Mouse (Mus musculus): ENCODE measurements around the gene Gm28035. TPM values are rescaled to one million over a fixed set of nuclear protein-coding genes. Genes with fewer than 3 reads are reported as not detected.

The Gm28035 gene
- 0.39 and 0.40 TPM in 2 replicates for polyA plus RNA-seq (2015; fragmentation: Nextera tagmentation; extraction: Ambion mirVana)

GRCm38 (mm10) chr2:30240267-30240666 is at the start of gene Gm28035:
Gene Gm28035, plus strand, starts transcription at chr2:30240567.
- ATAC-seq: no peak
- peaks cover 37% of the 10 kb centered on the region for H3K4me1 ChIP-seq (replicated peaks)

GRCm38 (mm10) chr2:30191790-30192580 is 48.4 kb upstream of the Gm28035 start:
- no peaks in the 10 kb centered on the region for H3K4me1 ChIP-seq (replicated peaks)
- no peaks in the 10 kb centered on the region for H3K36me3 ChIP-seq
- no peak overlapping the region for H3K9ac ChIP-seq (replicated peaks)
- H3K9me3 ChIP-seq: 0 out of 2 replicates have a peak, but pooled peaks cover 2% of the 10 kb centered on the region
- H3K4me2 ChIP-seq (replicated peaks): no peak overlapping the region
- no peak overlapping the region for H3K4me3 ChIP-seq (replicated peaks)
- no peak overlapping the region for H3K27ac ChIP-seq
- H3K27me3 ChIP-seq: no peaks in the 10 kb centered on the region
- 90% methylated on average over 12 of the region's 12 CpGs for WGBS
- ATAC-seq: no peak

More at GRCm38 (mm10) chr2:30240267-30240666, at the start of gene Gm28035:
- Histone ChIP-seq H3K36me3 (peaks cover 49% of the 10 kb centered on the region), H3K9me3 (no peaks in the 10 kb centered on the region), H3K27ac (no peak within 1 kb of the TSS), H3K4me3 (replicated peaks) (peak within 1 kb of the TSS; percentile 70; the same call in 1 of the 2 replicates), H3K27me3 (no peaks in the 10 kb centered on the region), H3K9ac (replicated peaks) (peak within 1 kb of the TSS; percentile 86; the same call in 1 of the 2 replicates), H3K4me2 (replicated peaks) (peak within 1 kb of the TSS; percentile 87; the same call in 1 of the 2 replicates)
- 86% methylated on average over 2 of the region's 2 CpGs for WGBS

- no peak overlapping the region for H3K4me3 ChIP-seq (replicated peaks)
- H3K27ac ChIP-seq: no peak overlapping the region
- H3K9me3 ChIP-seq: 0 out of 2 replicates have a peak, but pooled peaks cover 2% of the 10 kb centered on the region
- no peak overlapping the region for H3K4me2 ChIP-seq (replicated peaks)
- no peak overlapping the region for H3K9ac ChIP-seq (replicated peaks)
- no peaks in the 10 kb centered on the region for H3K27me3 ChIP-seq
- H3K36me3 ChIP-seq: no peaks in the 10 kb centered on the region
- ATAC-seq: no peak
- no peaks in the 10 kb centered on the region for H3K4me1 ChIP-seq (replicated peaks)
- WGBS: 81% methylated on average over 3 of the region's 3 CpGs
These were observed 45.7 kb upstream of the Gm28035 start for GRCm38 (mm10) chr2:30194656-30195055.

GRCm38 (mm10) chr2:30198021-30198420 is 42.3 kb upstream of the Gm28035 start:
- ATAC-seq: no peak
- no peaks in the 10 kb centered on the region for H3K36me3 ChIP-seq
- no peak overlapping the region for H3K4me2 ChIP-seq (replicated peaks)
- no peak overlapping the region; the same call in 1 of the 2 replicates for H3K9ac ChIP-seq (replicated peaks)
- H3K27ac ChIP-seq: no peak overlapping the region
- H3K27me3 ChIP-seq: no peaks in the 10 kb centered on the region
- H3K4me1 ChIP-seq (replicated peaks): no peaks in the 10 kb centered on the region
- no peak overlapping the region for H3K4me3 ChIP-seq (replicated peaks)
- 53% methylated on average over 4 of the region's 4 CpGs for WGBS
- H3K9me3 ChIP-seq: no peaks in the 10 kb centered on the region

DNA sequence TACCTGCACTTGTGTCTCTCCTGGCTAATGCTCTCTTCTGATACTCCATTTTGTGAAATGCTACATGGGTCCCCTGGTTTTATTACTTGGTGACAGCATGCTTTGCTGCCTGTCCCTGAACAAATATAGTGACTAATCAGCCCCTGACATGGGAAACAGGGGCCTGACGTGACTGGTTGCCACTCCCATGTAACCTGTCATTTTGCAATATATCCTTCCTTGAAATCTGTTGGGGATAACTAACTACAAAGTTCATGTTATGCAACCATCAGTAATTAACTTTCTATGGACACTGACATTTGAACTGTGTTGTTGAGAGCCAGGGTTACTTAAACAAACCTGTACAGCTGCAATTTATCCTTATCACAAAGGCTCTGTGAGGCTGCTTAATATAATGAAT is 40.4 kb upstream of the Gm28035 start:
- 71% methylated on average over 1 of the region's 1 CpGs for WGBS
- no peaks in the 10 kb centered on the region for H3K27me3 ChIP-seq
- no peaks in the 10 kb centered on the region for H3K36me3 ChIP-seq
- H3K27ac ChIP-seq: no peak overlapping the region
- H3K9ac ChIP-seq (replicated peaks): no peak overlapping the region
- no peaks in the 10 kb centered on the region for H3K9me3 ChIP-seq
- no peak for ATAC-seq
- no peak overlapping the region for H3K4me3 ChIP-seq (replicated peaks)
- H3K4me1 ChIP-seq (replicated peaks): peaks cover 12% of the 10 kb centered on the region
- no peak overlapping the region for H3K4me2 ChIP-seq (replicated peaks)

GRCm38 (mm10) chr2:30200388-30200925 is 39.9 kb upstream of the Gm28035 start:
- Histone ChIP-seq H3K36me3 (no peaks in the 10 kb centered on the region), H3K9ac (replicated peaks) (no peak overlapping the region), H3K4me1 (replicated peaks) (peaks cover 12% of the 10 kb centered on the region), H3K4me3 (replicated peaks) (no peak overlapping the region), H3K27me3 (no peaks in the 10 kb centered on the region), H3K27ac (no peak overlapping the region), H3K9me3 (no peaks in the 10 kb centered on the region), H3K4me2 (replicated peaks) (no peak overlapping the region)
- 91% methylated on average over 5 of the region's 5 CpGs for WGBS
- no peak for ATAC-seq

DNA sequence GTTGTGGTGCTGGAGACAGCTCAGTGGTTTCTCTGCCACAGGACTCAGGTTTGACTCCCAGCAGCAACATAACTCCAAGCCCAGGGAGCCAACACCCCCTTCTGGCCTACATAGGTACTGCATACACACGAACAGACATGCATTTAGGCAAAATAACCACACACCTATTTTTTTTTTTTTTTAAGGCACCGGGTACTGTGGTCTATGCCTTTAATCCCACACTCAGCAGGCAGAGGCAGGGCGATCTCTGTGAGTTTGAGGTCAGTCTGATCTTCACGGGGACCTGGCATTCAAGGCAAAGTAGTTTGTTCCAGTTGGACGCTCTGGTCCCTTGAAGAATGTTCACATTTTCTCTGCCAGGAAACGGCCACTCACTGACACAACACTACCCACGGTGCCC is 36.9 kb upstream of the Gm28035 start:
- Histone ChIP-seq H3K27ac (no peak overlapping the region), H3K4me3 (replicated peaks) (no peak overlapping the region), H3K9ac (replicated peaks) (no peak overlapping the region), H3K9me3 (no peaks in the 10 kb centered on the region), H3K36me3 (no peaks in the 10 kb centered on the region), H3K4me1 (replicated peaks) (peaks cover 23% of the 10 kb centered on the region), H3K27me3 (no peaks in the 10 kb centered on the region), H3K4me2 (replicated peaks) (no peak overlapping the region)
- 77% methylated on average over 7 of the region's 7 CpGs for WGBS
- ATAC-seq: no peak

DNA sequence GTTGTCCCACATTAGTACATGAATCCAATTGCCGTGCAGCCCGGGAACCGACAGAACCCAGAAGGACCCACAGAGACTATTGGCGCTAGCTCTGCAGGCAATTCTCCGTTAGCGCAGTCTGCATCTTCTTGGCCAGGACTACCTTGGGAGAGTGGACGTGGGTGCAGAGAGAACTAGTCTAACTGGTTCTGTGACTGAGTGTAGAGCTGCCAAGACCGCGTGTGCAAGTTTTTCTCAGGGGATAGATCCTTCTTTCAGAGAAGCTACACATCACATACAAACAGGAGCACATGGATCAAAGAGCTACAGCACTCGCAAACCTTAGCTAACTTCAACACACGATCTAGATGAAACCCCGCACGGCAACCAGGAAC is 35.1 kb upstream of the Gm28035 start:
- H3K36me3 ChIP-seq: no peaks in the 10 kb centered on the region
- peak overlapping the region; percentile 72 for H3K9ac ChIP-seq (replicated peaks)
- H3K4me3 ChIP-seq (replicated peaks): peak overlapping the region; percentile 63
- no peaks in the 10 kb centered on the region for H3K9me3 ChIP-seq
- H3K27me3 ChIP-seq: no peaks in the 10 kb centered on the region
- H3K4me1 ChIP-seq (replicated peaks): peaks cover 23% of the 10 kb centered on the region
- 2% methylated on average over 13 of the region's 13 CpGs for WGBS
- H3K4me2 ChIP-seq (replicated peaks): peak overlapping the region; percentile 89
- peak; percentile 61 for ATAC-seq
- H3K27ac ChIP-seq: peak overlapping the region; percentile 77

- Histone ChIP-seq H3K27me3 (no peaks in the 10 kb centered on the region), H3K36me3 (no peaks in the 10 kb centered on the region), H3K9me3 (no peaks in the 10 kb centered on the region), H3K9ac (replicated peaks) (peak within 1 kb of the TSS; percentile 72), H3K27ac (peak within 1 kb of the TSS; percentile 77), H3K4me3 (replicated peaks) (peak within 1 kb of the TSS; percentile 63), H3K4me2 (replicated peaks) (peak within 1 kb of the TSS; percentile 89), H3K4me1 (replicated peaks) (peaks cover 23% of the 10 kb centered on the region)
- WGBS: 0% methylated on average over 44 of the region's 44 CpGs
- peak; percentile 99 for ATAC-seq
These were observed 34.6 kb upstream of the Gm28035 start, which contains the start of gene Kyat1 for GRCm38 (mm10) chr2:30205629-30206357. Gene Kyat1, minus strand, starts transcription at chr2:30205847.

GRCm38 (mm10) chr2:30207401-30207800 is 33.0 kb upstream of the Gm28035 start:
- peaks cover 23% of the 10 kb centered on the region for H3K4me1 ChIP-seq (replicated peaks)
- no peak overlapping the region for H3K4me3 ChIP-seq (replicated peaks)
- H3K27me3 ChIP-seq: no peaks in the 10 kb centered on the region
- H3K27ac ChIP-seq: no peak overlapping the region
- no peak overlapping the region for H3K9ac ChIP-seq (replicated peaks)
- H3K9me3 ChIP-seq: no peaks in the 10 kb centered on the region
- 88% methylated on average over 4 of the region's 4 CpGs for WGBS
- no peak for ATAC-seq
- H3K4me2 ChIP-seq (replicated peaks): no peak overlapping the region
- H3K36me3 ChIP-seq: no peaks in the 10 kb centered on the region

- no peak overlapping the region for H3K9ac ChIP-seq (replicated peaks)
- no peaks in the 10 kb centered on the region for H3K9me3 ChIP-seq
- H3K4me1 ChIP-seq (replicated peaks): peaks cover 23% of the 10 kb centered on the region
- no peaks in the 10 kb centered on the region for H3K27me3 ChIP-seq
- ATAC-seq: no peak
- no peaks in the 10 kb centered on the region for H3K36me3 ChIP-seq
- no peak overlapping the region for H3K27ac ChIP-seq
- no peak overlapping the region for H3K4me2 ChIP-seq (replicated peaks)
- WGBS: 80% methylated on average over 5 of the region's 5 CpGs
- no peak overlapping the region for H3K4me3 ChIP-seq (replicated peaks)
These were observed 32.5 kb upstream of the Gm28035 start for GRCm38 (mm10) chr2:30207886-30208285.

Measured in midbrain, embryonic 13.5 days (tissue).